Mouse (Mus musculus) frontal cortex, postnatal 25 days (tissue): Measurements from ENCODE around the gene Gm13769.
"Not testable (repeated sequence)": the region's sequence is repeated elsewhere in the genome, so short reads cannot be mapped to it uniquely, and the experiment has no call there.

ENCODE experiments used
- DNase-seq, 2 experiments: peaks; one replicate each; pipeline ENCODE4 v3.0.0; 2022; ENCODE audit warnings: low spot score in 2 of 2

Gene Gm13769

GRCm38 (mm10) chr2:90321900-90322299 is at the start of gene Gm13769:
Gm13769 (plus strand) TSS chr2:90322200.
- DNase-seq: not testable (repeated sequence)

- no peak for DNase-seq
Observed at GRCm38 (mm10) chr2:90292741-90293140, 29.3 kb upstream of the Gm13769 start, which contains the start of gene Olfr1272. Olfr1272 (minus strand) TSS chr2:90292841.

- DNase-seq: not testable (repeated sequence)
Observed at GRCm38 (mm10) chr2:90346694-90347093, 24.7 kb downstream of the Gm13769 start.

DNA sequence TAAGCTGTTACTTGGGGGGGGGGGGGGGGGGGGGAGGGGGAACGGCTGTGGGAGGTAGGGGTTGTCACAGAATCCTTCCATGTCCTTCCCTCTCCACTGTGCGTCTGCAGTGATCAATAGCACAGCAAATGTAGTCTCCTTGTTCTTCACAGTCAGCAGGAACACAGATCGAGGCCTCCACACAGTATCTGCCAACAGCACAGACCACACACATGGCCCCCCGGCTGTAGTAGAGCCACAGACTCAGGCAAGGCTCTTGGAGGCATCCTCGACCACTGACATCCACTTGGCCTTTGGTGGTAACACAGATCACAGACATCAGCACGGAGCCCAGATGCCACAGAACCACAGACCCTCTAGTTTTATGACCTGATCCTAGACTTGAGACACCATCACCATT is 29.0 kb downstream of the Gm13769 start:
- not testable (repeated sequence) for DNase-seq

GRCm38 (mm10) chr2:90351540-90351939 is 29.5 kb downstream of the Gm13769 start:
- DNase-seq: not testable (repeated sequence)

GRCm38 (mm10) chr2:90359229-90359628 is 37.2 kb downstream of the Gm13769 start:
- not testable (repeated sequence) for DNase-seq

DNA sequence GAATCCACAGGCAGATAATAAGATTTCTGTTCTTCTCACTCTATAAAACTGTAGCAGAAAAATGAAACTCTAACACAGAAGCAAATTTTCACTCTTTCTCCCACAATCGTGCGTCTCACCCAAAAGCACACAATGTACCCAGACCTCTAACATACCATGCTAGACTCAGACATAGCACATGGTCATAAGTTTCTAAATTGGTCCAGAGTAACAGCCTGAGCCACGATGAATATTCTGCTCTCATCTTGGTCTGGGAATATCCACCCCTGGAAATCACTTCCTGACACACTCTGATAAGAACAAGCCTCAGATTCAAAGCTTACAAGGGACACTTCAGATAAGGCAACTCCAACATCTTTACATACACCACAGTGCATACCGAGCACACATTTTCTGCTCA is 38.2 kb downstream of the Gm13769 start:
- not testable (repeated sequence) for DNase-seq
